Mouse (Mus musculus): ENCODE measurements around the gene Enc1. TPM values are rescaled to one million over a fixed set of nuclear protein-coding genes. Genes with fewer than 3 reads are reported as not detected.
A peak's percentile ranks its signal among the peaks of the same experiment; 100 is the strongest.
"Not testable (repeated sequence)": the region's sequence is repeated elsewhere in the genome, so short reads cannot be mapped to it uniquely, and the experiment has no call there.

Gene Enc1
- polyA plus RNA-seq, 1 experiment from 2014 or later, result 103 TPM

DNA sequence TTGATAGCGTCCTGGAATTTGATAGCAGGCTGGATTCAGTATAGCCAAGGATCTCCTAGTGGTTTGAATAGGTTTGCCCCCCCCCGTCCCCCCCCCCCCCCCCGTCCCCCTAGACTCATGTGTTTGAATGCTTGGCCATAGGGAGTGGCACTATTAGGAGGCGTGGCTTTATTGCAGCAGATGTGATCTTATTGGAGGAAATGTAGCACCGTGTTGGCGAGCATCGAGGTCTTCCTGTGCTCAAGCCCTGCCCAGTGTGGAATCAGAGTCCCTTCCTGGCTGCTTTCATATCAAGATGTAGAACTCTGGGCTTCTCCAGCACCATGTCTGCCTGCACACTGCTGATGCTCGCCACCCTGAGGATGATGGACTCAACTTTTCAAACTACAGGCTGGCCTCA, 20.6 kb downstream of the Enc1 start:
- no peaks in the 10 kb centered on the region for H3K9me3 ChIP-seq (replicated peaks; ENCODE audit: control insufficient read depth, low read length, poor library complexity, severe bottlenecking)
- 48% methylated on average over 7 of the region's 8 CpGs for WGBS
- no peak for ATAC-seq
- no peak overlapping the region for H3K4me2 ChIP-seq (ENCODE audit: low read length)
- H3K9ac ChIP-seq (ENCODE audit: low read depth, low read length), result no peak overlapping the region
- peaks cover 7% of the 10 kb centered on the region for H3K4me1 ChIP-seq (ENCODE audit: control insufficient read depth, insufficient read depth, low read length)
- no peak overlapping the region for H3K4me3 ChIP-seq (ENCODE audit: low read depth, low read length)
- no peaks in the 10 kb centered on the region for H3K27me3 ChIP-seq (ENCODE audit: control insufficient read depth, insufficient read depth, low read depth, low read length)
- no peaks in the 10 kb centered on the region for H3K36me3 ChIP-seq (ENCODE audit: control insufficient read depth, insufficient read depth, low read length)
- no peak overlapping the region for H3K27ac ChIP-seq (ENCODE audit: low read length)

DNA sequence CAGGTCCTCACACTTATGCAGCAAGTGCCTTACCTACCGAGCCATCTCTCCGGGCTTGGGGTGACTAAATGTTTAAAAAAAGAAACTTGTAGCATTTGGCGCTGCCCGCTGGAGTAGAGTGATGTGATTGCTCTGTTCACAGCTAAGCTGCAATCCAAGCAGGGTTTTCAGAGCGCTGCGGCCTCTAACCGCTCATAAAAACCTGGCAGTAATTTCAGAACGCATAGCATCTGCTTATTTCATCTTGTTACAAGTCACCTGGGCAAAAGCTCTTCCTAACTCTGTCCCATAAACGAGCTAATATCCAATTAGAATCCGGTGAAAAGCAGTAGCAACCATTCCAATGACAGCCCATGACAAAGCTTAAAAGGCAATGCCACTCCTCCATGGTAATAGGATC, 21.8 kb downstream of the Enc1 start:
- no peaks in the 10 kb centered on the region for H3K27me3 ChIP-seq (ENCODE audit: control insufficient read depth, insufficient read depth, low read depth, low read length)
- no peak overlapping the region for H3K27ac ChIP-seq (ENCODE audit: low read length)
- H3K36me3 ChIP-seq (ENCODE audit: control insufficient read depth, insufficient read depth, low read length), result no peaks in the 10 kb centered on the region
- no peak overlapping the region for H3K4me3 ChIP-seq (ENCODE audit: low read depth, low read length)
- H3K9me3 ChIP-seq (replicated peaks; ENCODE audit: control insufficient read depth, low read length, poor library complexity, severe bottlenecking), result no peaks in the 10 kb centered on the region
- ATAC-seq, result no peak
- WGBS, result 65% methylated on average over 10 of the region's 10 CpGs
- no peak overlapping the region for H3K4me2 ChIP-seq (ENCODE audit: low read length)
- no peaks in the 10 kb centered on the region; the same call in 1 of the 2 replicates for H3K4me1 ChIP-seq (ENCODE audit: control insufficient read depth, insufficient read depth, low read length)
- H3K9ac ChIP-seq (ENCODE audit: low read depth, low read length), result no peak overlapping the region

DNA sequence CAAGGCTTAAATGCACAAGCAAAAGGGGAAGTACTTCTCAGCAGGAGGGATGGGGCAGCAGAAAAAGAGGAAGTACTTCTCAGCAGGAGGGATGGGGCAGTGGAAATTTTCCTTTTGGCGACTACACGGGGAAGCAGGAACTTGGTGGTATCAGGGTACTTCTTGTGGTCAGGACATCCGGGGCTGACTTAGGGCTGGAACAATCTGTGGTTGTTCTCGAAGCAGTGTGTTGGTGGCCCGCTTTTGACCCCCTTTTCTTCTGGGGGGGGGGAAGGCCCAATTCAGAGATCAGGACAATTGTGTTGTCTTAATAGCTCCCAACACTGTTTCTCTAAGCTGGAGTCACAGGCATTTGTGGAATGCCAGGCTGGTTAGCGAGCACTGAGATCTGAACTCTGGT, 24.6 kb downstream of the Enc1 start:
- not testable (repeated sequence) for H3K36me3 ChIP-seq (ENCODE audit: control insufficient read depth, insufficient read depth, low read length); H3K9ac ChIP-seq (ENCODE audit: low read depth, low read length); H3K27ac ChIP-seq (ENCODE audit: low read length); H3K4me3 ChIP-seq (ENCODE audit: low read depth, low read length); H3K9me3 ChIP-seq (replicated peaks; ENCODE audit: control insufficient read depth, low read length, poor library complexity, severe bottlenecking); H3K4me2 ChIP-seq (ENCODE audit: low read length); ATAC-seq; H3K27me3 ChIP-seq (ENCODE audit: control insufficient read depth, insufficient read depth, low read depth, low read length); H3K4me1 ChIP-seq (ENCODE audit: control insufficient read depth, insufficient read depth, low read length)
- 95% methylated on average over 6 of the region's 6 CpGs for WGBS

DNA sequence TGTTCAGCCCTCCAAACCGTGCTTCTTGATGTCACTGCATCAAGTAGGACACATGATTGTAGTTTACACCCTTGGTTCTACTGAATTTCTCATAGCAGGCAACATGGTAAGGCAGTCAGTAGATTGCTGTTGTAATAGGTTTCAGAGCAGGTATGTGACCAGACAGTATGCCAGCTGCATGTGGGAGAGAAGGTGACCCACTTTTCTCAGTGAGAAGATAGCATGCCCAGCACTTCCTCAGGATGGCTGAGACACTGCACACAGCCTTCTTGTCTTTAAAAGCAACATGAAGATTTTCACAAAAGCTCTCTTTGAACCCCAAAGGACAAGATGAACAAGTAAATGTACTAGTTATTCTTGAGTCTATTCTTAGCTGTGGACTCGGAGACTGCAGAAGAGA, 29.8 kb downstream of the Enc1 start:
- no peak overlapping the region for H3K4me3 ChIP-seq (ENCODE audit: low read depth, low read length)
- 87% methylated on average over 2 of the region's 2 CpGs for WGBS
- no peaks in the 10 kb centered on the region for H3K36me3 ChIP-seq (ENCODE audit: control insufficient read depth, insufficient read depth, low read length)
- no peaks in the 10 kb centered on the region; the same call in 1 of the 2 replicates for H3K4me1 ChIP-seq (ENCODE audit: control insufficient read depth, insufficient read depth, low read length)
- H3K27ac ChIP-seq (ENCODE audit: low read length), result no peak overlapping the region
- peaks cover 5% of the 10 kb centered on the region; the same call in 1 of the 2 replicates for H3K9me3 ChIP-seq (replicated peaks; ENCODE audit: control insufficient read depth, low read length, poor library complexity, severe bottlenecking)
- no peak overlapping the region for H3K4me2 ChIP-seq (ENCODE audit: low read length)
- ATAC-seq, result no peak
- H3K27me3 ChIP-seq (ENCODE audit: control insufficient read depth, insufficient read depth, low read depth, low read length), result no peaks in the 10 kb centered on the region
- no peak overlapping the region for H3K9ac ChIP-seq (ENCODE audit: low read depth, low read length)

DNA sequence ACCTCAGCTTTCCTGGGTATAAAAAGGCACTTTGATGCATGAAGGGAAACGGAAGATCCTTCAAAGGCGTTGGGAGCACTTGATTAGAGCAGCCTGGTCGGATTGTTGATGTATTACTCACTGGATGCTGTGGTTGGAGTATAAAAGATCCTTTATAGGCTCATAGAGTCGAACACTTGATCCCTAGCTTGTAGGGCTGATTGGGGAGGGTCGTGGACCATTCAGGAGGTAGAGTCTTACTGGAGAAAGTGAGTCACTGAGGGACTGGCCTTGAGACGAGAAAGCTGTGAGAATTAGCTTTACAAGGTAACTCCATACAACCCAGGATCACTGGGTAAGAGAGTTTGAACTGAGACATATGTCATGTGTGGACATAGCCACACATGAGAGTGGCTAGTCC, 30.7 kb downstream of the Enc1 start:
- H3K9ac ChIP-seq (ENCODE audit: low read depth, low read length), result no peak overlapping the region
- peaks cover 5% of the 10 kb centered on the region; the same call in 1 of the 2 replicates for H3K9me3 ChIP-seq (replicated peaks; ENCODE audit: control insufficient read depth, low read length, poor library complexity, severe bottlenecking)
- no peak overlapping the region for H3K27ac ChIP-seq (ENCODE audit: low read length)
- H3K36me3 ChIP-seq (ENCODE audit: control insufficient read depth, insufficient read depth, low read length), result no peaks in the 10 kb centered on the region
- 71% methylated on average over 6 of the region's 6 CpGs for WGBS
- H3K4me2 ChIP-seq (ENCODE audit: low read length), result no peak overlapping the region
- H3K4me3 ChIP-seq (ENCODE audit: low read depth, low read length), result no peak overlapping the region
- peaks cover 8% of the 10 kb centered on the region for H3K4me1 ChIP-seq (ENCODE audit: control insufficient read depth, insufficient read depth, low read length)
- no peak for ATAC-seq
- H3K27me3 ChIP-seq (ENCODE audit: control insufficient read depth, insufficient read depth, low read depth, low read length), result no peaks in the 10 kb centered on the region

DNA sequence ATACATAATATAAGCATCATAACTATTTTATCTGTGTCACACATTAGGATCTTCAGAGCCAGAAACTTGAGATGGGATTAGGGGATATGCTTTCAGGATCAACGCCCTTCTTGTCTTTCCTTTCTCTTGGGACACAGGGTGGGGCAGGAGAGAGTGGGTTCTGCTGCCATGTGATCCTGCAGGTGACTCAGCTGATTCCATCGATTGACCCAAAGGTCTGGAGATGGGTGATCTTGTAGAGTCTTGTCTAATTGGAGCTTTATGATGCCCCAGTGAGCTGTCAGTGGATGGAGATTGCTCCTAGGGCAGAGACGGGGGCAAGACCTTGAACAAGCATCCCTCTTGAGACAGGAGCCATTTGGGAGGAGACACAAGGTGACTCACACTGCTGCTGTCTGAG, 33.9 kb downstream of the Enc1 start:
- Histone ChIP-seq H3K4me1 (ENCODE audit: control insufficient read depth, insufficient read depth, low read length) (peaks cover 8% of the 10 kb centered on the region), H3K4me3 (ENCODE audit: low read depth, low read length) (no peak overlapping the region), H3K36me3 (ENCODE audit: control insufficient read depth, insufficient read depth, low read length) (no peaks in the 10 kb centered on the region), H3K27ac (ENCODE audit: low read length) (no peak overlapping the region), H3K9ac (ENCODE audit: low read depth, low read length) (no peak overlapping the region), H3K4me2 (ENCODE audit: low read length) (no peak overlapping the region), H3K27me3 (ENCODE audit: control insufficient read depth, insufficient read depth, low read depth, low read length) (no peaks in the 10 kb centered on the region), H3K9me3 (replicated peaks; ENCODE audit: control insufficient read depth, low read length, poor library complexity, severe bottlenecking) (no peaks in the 10 kb centered on the region)
- ATAC-seq, result no peak
- 80% methylated on average over 3 of the region's 3 CpGs for WGBS

DNA sequence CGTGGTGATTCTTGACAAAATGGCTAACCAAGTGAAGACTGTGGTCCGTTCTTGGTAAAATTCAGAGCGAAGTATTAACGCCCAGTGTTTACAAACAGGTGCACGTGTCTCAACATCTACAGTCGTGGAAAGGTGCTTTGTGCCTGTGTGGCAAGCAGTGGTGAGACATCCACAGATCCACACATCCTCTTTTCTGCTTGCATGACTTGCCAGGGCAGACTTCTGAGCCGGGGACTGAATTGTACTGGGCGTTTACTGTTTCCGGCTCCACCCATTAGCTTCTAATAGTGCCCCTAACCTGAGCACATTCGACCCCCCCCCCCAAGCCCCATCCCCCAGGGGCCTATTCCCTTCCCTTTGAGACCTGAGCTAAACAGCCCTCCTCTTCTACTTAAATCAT, 34.6 kb downstream of the Enc1 start:
- Histone ChIP-seq H3K9me3 (replicated peaks; ENCODE audit: control insufficient read depth, low read length, poor library complexity, severe bottlenecking) (no peaks in the 10 kb centered on the region), H3K27ac (ENCODE audit: low read length) (no peak overlapping the region), H3K27me3 (ENCODE audit: control insufficient read depth, insufficient read depth, low read depth, low read length) (no peaks in the 10 kb centered on the region), H3K4me1 (ENCODE audit: control insufficient read depth, insufficient read depth, low read length) (peaks cover 8% of the 10 kb centered on the region), H3K9ac (ENCODE audit: low read depth, low read length) (no peak overlapping the region), H3K4me2 (ENCODE audit: low read length) (no peak overlapping the region), H3K4me3 (ENCODE audit: low read depth, low read length) (no peak overlapping the region), H3K36me3 (ENCODE audit: control insufficient read depth, insufficient read depth, low read length) (no peaks in the 10 kb centered on the region)
- no peak for ATAC-seq
- 87% methylated on average over 10 of the region's 10 CpGs for WGBS

DNA sequence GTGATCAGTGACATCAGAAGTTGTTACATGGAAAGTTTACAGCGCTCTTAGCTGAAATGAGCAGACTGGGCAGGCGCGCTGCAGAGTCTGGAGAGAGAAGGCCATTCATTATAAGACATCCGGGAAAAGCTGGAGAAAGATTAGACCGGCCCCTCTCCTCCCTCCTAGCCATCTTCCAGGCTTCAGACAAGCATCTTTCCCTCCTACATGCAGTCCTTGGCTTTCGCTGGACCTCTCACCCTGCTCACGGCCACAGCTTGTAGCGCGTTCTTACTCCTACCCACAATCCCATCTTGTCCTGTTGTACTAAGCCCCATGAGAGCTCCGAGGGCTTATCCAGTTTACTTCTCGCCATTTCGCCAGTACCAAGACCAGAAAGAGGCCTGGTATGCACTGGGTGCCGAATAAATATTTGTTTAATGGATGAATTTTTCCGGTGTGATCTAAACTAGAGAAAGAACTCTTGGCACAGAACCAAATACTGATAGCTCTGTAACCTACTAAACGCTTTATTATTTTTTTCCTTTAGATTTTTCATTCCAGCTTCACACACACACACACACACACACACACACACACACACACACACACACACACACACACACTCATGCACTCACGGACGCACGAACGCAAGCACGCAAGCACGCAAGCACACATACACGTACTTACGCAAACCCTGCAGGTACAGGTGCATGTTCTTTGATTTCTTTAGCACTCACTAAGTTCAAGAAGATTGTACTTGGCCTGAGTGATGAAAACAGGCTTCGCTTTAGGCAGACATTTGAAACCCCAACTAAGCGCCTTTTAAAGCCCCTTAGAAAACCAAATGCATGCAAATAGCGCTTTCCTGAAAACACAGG, 41.4 kb downstream of the Enc1 start:
- Histone ChIP-seq H3K9ac (ENCODE audit: low read depth, low read length) (peak overlapping the region; percentile 47; the same call in 1 of the 2 replicates), H3K4me1 (ENCODE audit: control insufficient read depth, insufficient read depth, low read length) (peaks cover 12% of the 10 kb centered on the region), H3K27me3 (ENCODE audit: control insufficient read depth, insufficient read depth, low read depth, low read length) (no peaks in the 10 kb centered on the region), H3K4me2 (ENCODE audit: low read length) (peak overlapping the region; percentile 61), H3K36me3 (ENCODE audit: control insufficient read depth, insufficient read depth, low read length) (no peaks in the 10 kb centered on the region), H3K27ac (ENCODE audit: low read length) (no peak overlapping the region), H3K9me3 (replicated peaks; ENCODE audit: control insufficient read depth, low read length, poor library complexity, severe bottlenecking) (no peaks in the 10 kb centered on the region), H3K4me3 (ENCODE audit: low read depth, low read length) (peak overlapping the region; percentile 31)
- 10% methylated on average over 26 of the region's 26 CpGs for WGBS
- no peak for ATAC-seq

DNA sequence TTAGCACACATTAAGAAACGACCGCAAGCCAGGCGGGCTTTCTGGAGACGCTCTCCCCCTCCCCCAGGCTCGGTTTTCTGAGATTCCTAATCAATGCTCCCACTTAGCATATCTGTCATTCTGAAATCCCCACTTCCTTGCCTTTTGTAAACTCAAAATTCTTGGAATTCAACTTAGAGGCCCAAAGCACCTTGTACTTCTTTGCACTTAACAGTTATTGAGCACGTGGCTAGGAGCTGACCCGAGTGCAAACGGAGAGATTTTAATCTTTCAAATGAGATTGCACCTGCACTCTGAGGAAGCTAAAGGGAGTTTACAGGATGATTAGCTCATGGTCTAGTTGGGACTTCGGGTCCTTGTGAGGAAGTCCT, 42.0 kb downstream of the Enc1 start:
- H3K9me3 ChIP-seq (replicated peaks; ENCODE audit: control insufficient read depth, low read length, poor library complexity, severe bottlenecking), result no peaks in the 10 kb centered on the region
- no peaks in the 10 kb centered on the region for H3K36me3 ChIP-seq (ENCODE audit: control insufficient read depth, insufficient read depth, low read length)
- 10% methylated on average over 9 of the region's 9 CpGs for WGBS
- H3K9ac ChIP-seq (ENCODE audit: low read depth, low read length), result no peak overlapping the region
- H3K4me1 ChIP-seq (ENCODE audit: control insufficient read depth, insufficient read depth, low read length), result peaks cover 12% of the 10 kb centered on the region
- H3K27ac ChIP-seq (ENCODE audit: low read length), result no peak overlapping the region
- no peak for ATAC-seq
- no peaks in the 10 kb centered on the region for H3K27me3 ChIP-seq (ENCODE audit: control insufficient read depth, insufficient read depth, low read depth, low read length)
- H3K4me3 ChIP-seq (ENCODE audit: low read depth, low read length), result no peak overlapping the region
- peak overlapping the region; percentile 61 for H3K4me2 ChIP-seq (ENCODE audit: low read length)

Data from midbrain, embryonic 16.5 days (tissue).